Mouse (Mus musculus) urinary bladder, postnatal 14 days (tissue): ENCODE data around the gene Heatr4.
A peak's percentile ranks its signal among the peaks of the same experiment; 100 is the strongest.

ENCODE experiments used
- DNase-seq: peaks from one replicate; pipeline ENCODE4 v3.0.0; 2021; ENCODE audit warnings: low spot score

The Heatr4 gene

GRCm38 (mm10) chr12:83998341-83999107 lies 13.9 kb upstream of the Heatr4 start:
- peak; percentile 52 for DNase-seq

DNA sequence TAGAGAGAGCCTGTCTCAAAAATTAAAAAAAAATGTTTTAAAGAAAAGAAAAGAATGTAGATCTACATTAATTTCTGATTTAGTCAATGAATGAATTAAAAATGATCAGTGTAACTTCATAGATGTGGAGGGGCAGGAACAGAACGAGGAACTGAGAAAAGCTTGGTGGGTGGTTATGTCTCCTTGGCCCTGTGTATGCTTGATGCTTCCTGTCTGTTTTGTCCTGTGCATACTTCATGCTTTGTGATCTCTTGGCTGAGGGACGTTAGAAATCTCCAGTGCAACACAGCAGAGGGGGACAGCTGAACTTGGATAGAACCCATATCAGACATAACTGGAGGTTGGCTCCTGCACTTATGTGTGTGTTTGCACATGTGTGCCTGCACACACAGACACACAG lies 12.6 kb upstream of the Heatr4 start:
- DNase-seq: no peak

- no peak for DNase-seq
These were observed 4.7 kb upstream of the Heatr4 start for GRCm38 (mm10) chr12:83989378-83989777.

DNA sequence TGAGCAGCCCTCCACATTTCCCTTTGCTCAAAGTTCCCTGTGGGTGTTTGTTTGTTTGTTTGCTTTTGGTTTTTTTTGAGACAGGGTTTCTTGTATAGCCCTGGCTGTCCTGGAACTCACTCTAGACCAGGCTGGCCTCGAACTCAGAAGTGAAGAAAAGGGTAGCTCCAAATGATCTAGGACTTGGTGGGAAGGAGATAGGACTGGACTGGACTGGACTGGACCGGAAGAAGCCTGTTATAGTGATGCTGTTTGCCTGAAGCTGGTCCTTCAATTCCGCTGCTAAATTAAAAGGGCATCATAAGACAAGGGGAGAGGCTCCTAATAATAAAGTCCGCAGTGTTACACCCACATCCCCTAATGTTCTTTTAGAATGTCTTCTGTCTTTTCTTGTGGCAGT lies 3.8 kb upstream of the Heatr4 start:
- no peak for DNase-seq

- DNase-seq: peak; percentile 77
These were observed 3.2 kb upstream of the Heatr4 start, which contains the start of gene Acot2 for GRCm38 (mm10) chr12:83987583-83988441. Gene Acot2 (plus strand): TSS chr12:83987861.

DNA sequence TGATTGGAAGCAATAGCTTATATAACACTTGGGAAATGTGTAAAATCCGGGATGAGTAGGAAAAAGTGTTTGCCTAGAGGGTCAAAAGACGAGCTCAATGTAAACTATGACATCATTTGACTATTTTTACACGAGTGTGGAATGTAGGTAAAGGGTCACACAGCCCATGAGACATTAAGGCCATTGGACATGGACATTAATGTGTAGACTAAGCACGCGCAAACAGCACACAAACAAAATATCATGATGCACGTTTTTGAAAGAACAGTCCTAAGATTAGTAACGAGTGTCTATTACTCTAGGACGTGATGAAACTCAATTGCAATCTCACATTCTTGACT lies 2.6 kb upstream of the Heatr4 start:
- DNase-seq: no peak

DNA sequence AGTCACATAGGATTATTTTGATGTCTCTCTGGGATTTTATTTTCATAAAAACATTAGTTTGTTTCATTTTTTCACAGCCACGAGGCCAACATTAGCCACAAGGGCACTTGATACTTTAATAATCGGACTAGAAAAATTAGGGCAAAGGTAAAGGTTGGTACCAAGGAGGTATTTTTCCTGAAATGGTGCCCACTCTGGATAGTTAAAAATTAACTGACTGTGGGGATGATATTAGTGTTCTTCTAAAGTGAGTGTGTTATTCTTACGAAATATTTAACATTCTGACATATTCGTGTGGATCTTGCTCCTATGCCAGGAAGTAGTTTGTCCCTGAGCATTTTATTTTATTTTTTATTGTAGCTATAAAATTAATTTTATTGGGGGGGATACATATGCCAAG lies 3.0 kb downstream of the Heatr4 start:
- no peak for DNase-seq

- DNase-seq: no peak
These were observed 5.8 kb downstream of the Heatr4 start for GRCm38 (mm10) chr12:83978862-83979261.

DNA sequence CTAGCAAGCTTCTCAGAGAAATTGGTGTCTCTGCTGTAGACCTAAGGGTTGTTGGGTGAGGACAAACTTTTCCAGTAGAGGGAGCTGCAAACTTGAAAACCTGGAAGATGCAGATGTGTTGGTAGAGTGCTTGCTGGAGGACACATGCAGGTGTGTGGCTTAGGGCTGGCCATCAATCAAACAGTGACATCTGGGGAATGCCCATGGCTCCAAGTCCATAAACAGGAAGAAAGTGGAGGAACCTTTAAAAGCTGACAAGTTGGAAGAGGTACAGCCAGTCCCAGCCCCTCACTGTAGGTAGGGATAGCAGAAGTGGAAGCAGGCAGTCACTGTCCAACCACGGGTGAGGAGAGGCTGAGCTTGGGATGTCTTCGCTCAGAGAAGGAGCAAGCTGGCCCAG lies 12.5 kb downstream of the Heatr4 start:
- peak; percentile 36 for DNase-seq

- DNase-seq: no peak
These were observed 19.4 kb downstream of the Heatr4 start for GRCm38 (mm10) chr12:83965235-83965634.

GRCm38 (mm10) chr12:83958278-83958677 lies 26.4 kb downstream of the Heatr4 start:
- DNase-seq: peak; percentile 49

DNA sequence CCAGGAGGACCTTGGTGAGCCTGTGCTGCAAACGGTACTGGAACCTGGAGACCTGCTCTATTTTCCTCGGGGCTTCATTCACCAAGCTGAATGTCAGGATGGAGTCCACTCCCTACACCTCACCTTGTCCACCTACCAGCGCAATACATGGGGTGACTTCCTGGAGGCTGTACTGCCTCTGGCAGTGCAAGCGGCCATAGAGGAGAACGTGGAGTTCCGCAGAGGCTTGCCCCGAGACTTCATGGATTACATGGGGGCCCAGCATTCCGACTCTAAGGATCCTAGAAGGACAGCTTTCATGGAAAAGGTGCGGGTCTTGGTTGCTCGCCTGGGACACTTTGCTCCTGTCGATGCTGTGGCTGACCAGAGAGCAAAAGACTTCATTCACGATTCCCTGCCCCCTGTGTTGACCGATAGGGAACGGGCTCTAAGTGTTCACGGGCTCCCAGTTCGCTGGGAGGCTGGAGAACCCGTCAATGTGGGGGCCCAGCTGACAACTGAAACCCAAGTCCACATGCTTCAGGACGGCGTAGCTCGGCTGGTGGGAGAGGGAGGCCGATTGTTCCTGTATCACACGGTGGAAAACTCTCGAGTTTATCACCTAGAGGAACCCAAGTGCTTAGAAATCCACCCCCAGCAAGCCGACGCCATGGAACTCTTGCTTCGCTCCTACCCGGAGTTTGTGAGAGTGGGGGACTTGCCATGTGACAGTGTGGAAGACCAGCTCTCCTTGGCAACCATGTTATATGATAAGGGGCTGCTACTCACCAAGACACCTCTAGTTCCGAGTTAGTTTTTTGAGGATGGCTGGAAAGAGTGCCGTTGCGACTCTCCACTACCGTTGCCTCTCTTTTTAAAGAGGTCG lies 32.7 kb downstream of the Heatr4 start:
- no peak for DNase-seq

GRCm38 (mm10) chr12:83950840-83951701 lies 33.6 kb downstream of the Heatr4 start:
- DNase-seq: peak; percentile 20

GRCm38 (mm10) chr12:83950493-83950839 lies 34.2 kb downstream of the Heatr4 start, which contains the start of gene Riox1:
Gene Riox1 (plus strand): TSS chr12:83950608.
- DNase-seq: peak; percentile 81

GRCm38 (mm10) chr12:83949776-83950492 lies 34.7 kb downstream of the Heatr4 start:
- DNase-seq: no peak

- no peak for DNase-seq
These were observed 35.6 kb downstream of the Heatr4 start for GRCm38 (mm10) chr12:83949043-83949442.

- no peak for DNase-seq
These were observed 37.3 kb downstream of the Heatr4 start for GRCm38 (mm10) chr12:83947260-83947811.

GRCm38 (mm10) chr12:83941938-83942337 lies 42.7 kb downstream of the Heatr4 start:
- DNase-seq: no peak

DNA sequence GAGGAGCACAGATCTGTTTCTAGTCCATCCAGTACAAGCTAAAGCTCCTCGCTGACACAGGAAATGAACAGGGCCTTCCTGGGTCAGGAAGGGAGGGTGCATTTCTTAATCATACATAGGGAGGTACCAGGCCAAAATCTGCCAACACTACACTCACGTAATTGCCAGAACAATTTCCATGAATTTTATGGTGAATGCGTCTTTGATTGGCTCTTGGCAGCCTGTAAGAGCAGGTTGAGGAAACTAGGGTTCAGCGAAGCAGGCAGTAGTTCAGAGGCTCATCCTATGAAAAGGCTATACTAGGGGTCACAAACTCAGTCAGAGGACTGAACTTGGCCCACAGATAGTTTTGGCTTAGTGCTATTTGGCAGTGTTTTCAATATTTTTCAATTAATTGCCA lies 44.6 kb downstream of the Heatr4 start:
- DNase-seq: no peak

GRCm38 (mm10) chr12:83939332-83939731 lies 45.3 kb downstream of the Heatr4 start:
- no peak for DNase-seq
